Mouse (Mus musculus): Measurements from ENCODE around the gene Rpap3.

- TF ChIP-seq CTCF (IDR thresholded peaks at IDR 0.05; ENCODE audit: borderline replicate concordance, insufficient read depth, low read length) (no peak), POLR2A (IDR thresholded peaks at IDR 0.05; ENCODE audit: low read depth, low read length) (no peak)
Observed at GRCm38 (mm10) chr15:97731111-97731510, 25.5 kb upstream of the Rpap3 start, which contains the start of gene Endou.
